Mouse (Mus musculus) lung, adult 2 months (tissue): ENCODE measurements around the gene Abca2.

ENCODE experiments used
- CTCF ChIP-seq: fragments of 200-500 bp; IDR thresholded peaks from 2 replicates; pipeline ENCODE4 v1.5.1; 2011; ENCODE audit warnings: mild to moderate bottlenecking, low read length, control low read depth; ENCODE audit not compliant: insufficient read depth
- POLR2A ChIP-seq: fragments of 200-500 bp; IDR thresholded peaks from 2 replicates; pipeline ENCODE4 v1.6.1; 2011; ENCODE audit warnings: low read depth, mild to moderate bottlenecking, control low read depth, low read length, borderline replicate concordance; ENCODE audit errors: extremely low read depth

- no peak for TF ChIP-seq CTCF
- TF ChIP-seq POLR2A, result no peak
Measured at GRCm38 (mm10) chr2:25408908-25409307, 19.6 kb upstream of the Abca2 start.
